Mouse (Mus musculus): ENCODE results near the gene Acp7. TPM values are rescaled to one million over a fixed set of nuclear protein-coding genes. Genes with fewer than 3 reads are reported as not detected.

Gene Acp7
- polyA plus RNA-seq, 1 experiment from 2014 or later: not detected

Small RNA genes lying within 50 kb of the gene (microRNA-seq; reads per million reads assigned to microRNA genes)
- 0.78 reads per million for gene Mir7049

Other genes starting within 250 kb of the Acp7 start
- 47.1 and 51.1 TPM in 2 replicates for gene Med29, start 238.6 kb downstream of the Acp7 start, polyA plus RNA-seq (2014; fragmentation: Nextera tagmentation; extraction: Ambion mirVana)
- gene Paf1, start 238.4 kb downstream of the Acp7 start, polyA plus RNA-seq (2014; fragmentation: Nextera tagmentation; extraction: Ambion mirVana): 67.3 and 73.2 TPM in 2 replicates
- 17.0 and 17.2 TPM in 2 replicates for gene Gmfg, start 193.9 kb downstream of the Acp7 start, polyA plus RNA-seq (2014; fragmentation: Nextera tagmentation; extraction: Ambion mirVana)
- 4.2 and 5.3 TPM in 2 replicates for gene Lrfn1, start 179.4 kb downstream of the Acp7 start, polyA plus RNA-seq (2014; fragmentation: Nextera tagmentation; extraction: Ambion mirVana)
- gene Ifnl2, start 120.9 kb downstream of the Acp7 start, polyA plus RNA-seq (2014; fragmentation: Nextera tagmentation; extraction: Ambion mirVana): not detected in 2 replicates
- gene Ifnl3, start 108.5 kb downstream of the Acp7 start, polyA plus RNA-seq (2014; fragmentation: Nextera tagmentation; extraction: Ambion mirVana): not detected in 2 replicates
- 0.49 and 1.0 TPM in 2 replicates for gene Sycn, start 90.4 kb downstream of the Acp7 start, polyA plus RNA-seq (2014; fragmentation: Nextera tagmentation; extraction: Ambion mirVana)
- gene Nccrp1, start 84.1 kb downstream of the Acp7 start, polyA plus RNA-seq (2014; fragmentation: Nextera tagmentation; extraction: Ambion mirVana): not detected in 2 replicates
- gene Samd4b, start 33.2 kb downstream of the Acp7 start, polyA plus RNA-seq (2014; fragmentation: Nextera tagmentation; extraction: Ambion mirVana): 23.7 and 25.8 TPM in 2 replicates
- gene Pak4, start 33.1 kb downstream of the Acp7 start, polyA plus RNA-seq (2014; fragmentation: Nextera tagmentation; extraction: Ambion mirVana): 41.1 and 47.8 TPM in 2 replicates
- 5.8 and 6.3 TPM in 2 replicates for gene Fbxo27, start 61.5 kb upstream of the Acp7 start, polyA plus RNA-seq (2014; fragmentation: Nextera tagmentation; extraction: Ambion mirVana)
- gene Fbxo17, start 85.5 kb upstream of the Acp7 start, polyA plus RNA-seq (2014; fragmentation: Nextera tagmentation; extraction: Ambion mirVana): 9.5 and 12.1 TPM in 2 replicates
- 129 and 153 TPM in 2 replicates for gene Mrps12, start 110.5 kb upstream of the Acp7 start, polyA plus RNA-seq (2014; fragmentation: Nextera tagmentation; extraction: Ambion mirVana)
- gene Sars2, start 110.7 kb upstream of the Acp7 start, polyA plus RNA-seq (2014; fragmentation: Nextera tagmentation; extraction: Ambion mirVana): 24.2 and 24.9 TPM in 2 replicates
- gene Ccer2, start 124.8 kb upstream of the Acp7 start, polyA plus RNA-seq (2014; fragmentation: Nextera tagmentation; extraction: Ambion mirVana): not detected in 2 replicates
- gene Sirt2, start 135.4 kb upstream of the Acp7 start, polyA plus RNA-seq (2014; fragmentation: Nextera tagmentation; extraction: Ambion mirVana): 64.9 and 68.8 TPM in 2 replicates
- 29.5 and 38.9 TPM in 2 replicates for gene Nfkbib, start 136.2 kb upstream of the Acp7 start, polyA plus RNA-seq (2014; fragmentation: Nextera tagmentation; extraction: Ambion mirVana)
- gene Rinl, start 157.6 kb upstream of the Acp7 start, polyA plus RNA-seq (2014; fragmentation: Nextera tagmentation; extraction: Ambion mirVana): 3.3 and 4.5 TPM in 2 replicates
- gene Hnrnpl, start 177.2 kb upstream of the Acp7 start, polyA plus RNA-seq (2014; fragmentation: Nextera tagmentation; extraction: Ambion mirVana): 259 and 266 TPM in 2 replicates
- gene Ech1, start 193.9 kb upstream of the Acp7 start, polyA plus RNA-seq (2014; fragmentation: Nextera tagmentation; extraction: Ambion mirVana): 172 and 179 TPM in 2 replicates
- gene Lgals4, start 202.5 kb upstream of the Acp7 start, polyA plus RNA-seq (2014; fragmentation: Nextera tagmentation; extraction: Ambion mirVana): 127 and 140 TPM in 2 replicates
- 1.4 and 1.5 TPM in 2 replicates for gene Lgals7, start 232.5 kb upstream of the Acp7 start, polyA plus RNA-seq (2014; fragmentation: Nextera tagmentation; extraction: Ambion mirVana)

Measured in stomach, embryonic 14.5 days (tissue).